Mouse (Mus musculus) testis, postnatal 14 days (tissue): ENCODE data around the gene Olfr1474.
"Not testable (repeated sequence)": the region's sequence is repeated elsewhere in the genome, so short reads cannot be mapped to it uniquely, and the experiment has no call there.

Experiments used
- DNase-seq: peaks from one replicate; pipeline ENCODE4 v3.0.0; 2021; ENCODE audit warnings: low spot score

The Olfr1474 gene

GRCm38 (mm10) chr19:13469265-13469664 lies at the start of gene Olfr1474:
Gene Olfr1474 (plus strand): TSS chr19:13469565.
- DNase-seq: not testable (repeated sequence)

- DNase-seq: not testable (repeated sequence)
These were observed 26.3 kb upstream of the Olfr1474 start, which contains the start of gene Olfr1471 for GRCm38 (mm10) chr19:13443109-13443508. Gene Olfr1471 (plus strand): TSS chr19:13443409.

GRCm38 (mm10) chr19:13455986-13456385 lies 13.4 kb upstream of the Olfr1474 start, which contains the start of gene Olfr1472:
Gene Olfr1472 (minus strand): TSS chr19:13456086.
- DNase-seq: no peak

DNA sequence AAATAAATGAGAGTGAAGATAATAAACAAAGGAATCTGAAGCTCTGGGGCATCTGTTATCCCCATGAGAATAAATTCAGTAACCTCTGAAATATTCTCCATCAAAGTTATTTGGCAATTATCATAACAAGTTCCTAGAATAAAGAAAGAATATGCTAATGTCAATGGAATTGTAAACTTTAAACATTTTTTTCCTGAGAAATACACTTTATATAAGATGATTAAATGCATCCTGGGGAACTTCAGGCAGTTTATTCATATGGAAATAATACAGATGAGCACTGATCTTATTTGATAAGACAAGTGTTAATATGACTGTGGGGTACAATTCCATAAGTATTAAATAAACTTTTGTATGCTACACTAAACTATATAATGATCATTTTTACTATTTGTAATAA lies 10.7 kb downstream of the Olfr1474 start, which contains the start of gene Olfr1475:
Gene Olfr1475 (minus strand): TSS at position 101 of the 400 bp plus-strand sequence.
- DNase-seq: no peak

DNA sequence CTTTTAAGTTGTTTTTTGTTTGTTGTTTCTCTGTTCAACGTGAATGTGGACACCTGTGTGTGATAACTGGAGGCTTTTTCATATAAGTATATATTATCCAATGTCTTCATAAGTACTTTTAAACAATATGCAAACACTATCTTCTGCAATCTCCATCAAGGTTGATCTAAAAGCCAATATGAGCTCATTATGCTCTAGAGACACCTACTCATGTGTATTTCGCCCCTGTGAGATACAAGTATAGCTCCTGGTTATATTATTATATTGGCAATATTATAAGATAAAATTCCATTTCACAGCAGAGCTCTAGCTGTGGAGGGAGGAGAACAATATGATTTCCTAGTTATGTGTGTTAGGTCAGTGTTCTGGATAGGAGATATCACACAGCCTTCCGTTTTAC lies 30.9 kb downstream of the Olfr1474 start, which contains the start of gene Olfr1477:
Gene Olfr1477 (plus strand): TSS at position 301 of the 400 bp plus-strand sequence.
- no peak for DNase-seq
